Mouse (Mus musculus): ENCODE measurements at regions not wholly inside any gene's neighbourhood (a gene's known extent, or its start where the extent isn't known, plus 50 kb on each side); places are given as distances from the start of the nearest gene placed in this dataset.
A peak's percentile ranks its signal among the peaks of the same experiment; 100 is the strongest.
"Not testable (repeated sequence)": the region's sequence is repeated elsewhere in the genome, so short reads cannot be mapped to it uniquely, and the experiment has no call there.

- DNase-seq, result no peak
Observed at GRCm38 (mm10) chr3:58228189-58228588, 186.3 kb upstream of the Tsc22d2 start.

- no peak for DNase-seq
Observed at GRCm38 (mm10) chr3:58231746-58232145, 182.8 kb upstream of the Tsc22d2 start.

- no peak for DNase-seq
Observed at GRCm38 (mm10) chr3:58233296-58233695, 181.2 kb upstream of the Tsc22d2 start.

- no peak for DNase-seq
Observed at GRCm38 (mm10) chr3:58234846-58235630, 179.5 kb upstream of the Tsc22d2 start.

GRCm38 (mm10) chr3:58238111-58238510, 176.4 kb upstream of the Tsc22d2 start:
- DNase-seq, result no peak

GRCm38 (mm10) chr3:58240775-58241174, 173.7 kb upstream of the Tsc22d2 start:
- DNase-seq, result no peak

GRCm38 (mm10) chr3:58245361-58245760, 169.2 kb upstream of the Tsc22d2 start:
- no peak for DNase-seq

- DNase-seq, result no peak
Observed at GRCm38 (mm10) chr3:58247989-58248388, 166.5 kb upstream of the Tsc22d2 start.

GRCm38 (mm10) chr3:58253942-58254341, 160.6 kb upstream of the Tsc22d2 start:
- DNase-seq, result peak; percentile 3

GRCm38 (mm10) chr3:58267606-58268325, 146.7 kb upstream of the Tsc22d2 start:
- DNase-seq, result no peak

- not testable (repeated sequence) for DNase-seq
Observed at GRCm38 (mm10) chr3:58271441-58271840, 143.1 kb upstream of the Tsc22d2 start.

GRCm38 (mm10) chr3:58281291-58281690, 133.2 kb upstream of the Tsc22d2 start:
- DNase-seq, result no peak

- not testable (repeated sequence) for DNase-seq
Observed at GRCm38 (mm10) chr3:58284371-58284770, 130.1 kb upstream of the Tsc22d2 start.

GRCm38 (mm10) chr3:58295810-58296209, 118.7 kb upstream of the Tsc22d2 start:
- no peak for DNase-seq

- no peak for DNase-seq
Observed at GRCm38 (mm10) chr3:58300213-58300612, 114.3 kb upstream of the Tsc22d2 start.

GRCm38 (mm10) chr3:58300801-58301485, 113.6 kb upstream of the Tsc22d2 start:
- no peak for DNase-seq

- DNase-seq, result no peak
Observed at GRCm38 (mm10) chr3:58302322-58302721, 112.2 kb upstream of the Tsc22d2 start.

GRCm38 (mm10) chr3:58303746-58304145, 110.8 kb upstream of the Tsc22d2 start:
- DNase-seq, result no peak

- DNase-seq, result peak; percentile 27
Observed at GRCm38 (mm10) chr3:58309601-58310000, 104.9 kb upstream of the Tsc22d2 start.

GRCm38 (mm10) chr3:58310390-58310789, 104.1 kb upstream of the Tsc22d2 start:
- DNase-seq, result no peak

- DNase-seq, result no peak
Observed at GRCm38 (mm10) chr3:58311104-58311685, 103.3 kb upstream of the Tsc22d2 start.

- peak; percentile 15 for DNase-seq
Observed at GRCm38 (mm10) chr3:58312623-58313022, 101.9 kb upstream of the Tsc22d2 start.

GRCm38 (mm10) chr3:58315236-58315635, 99.3 kb upstream of the Tsc22d2 start:
- no peak for DNase-seq
